Mouse (Mus musculus): ENCODE results near the gene Tmem211. TPM values are rescaled to one million over a fixed set of nuclear protein-coding genes. Genes with fewer than 3 reads are reported as not detected.
A peak's percentile ranks its signal among the peaks of the same experiment; 100 is the strongest.

Gene Tmem211
- total and polyA plus RNA-seq, 2 experiments from 2014 or later = 0.10 to 0.16 TPM

- H3K4me3 ChIP-seq (ENCODE audit: low read length) = no peak overlapping the region
- DNase-seq (ENCODE audit: low spot score) (no peak), ATAC-seq (no peak)
- 0 out of 2 replicates have a peak, but pooled peaks cover 4% of the 10 kb centered on the region for H3K4me1 ChIP-seq (ENCODE audit: insufficient read depth, low read length)
- no peak overlapping the region for H3K9ac ChIP-seq (replicated peaks; ENCODE audit: low read length)
- WGBS = 82% methylated on average over 10 of the region's 10 CpGs
- no peaks in the 10 kb centered on the region for H3K27me3 ChIP-seq (ENCODE audit: insufficient read depth, low read length)
- no peaks in the 10 kb centered on the region for H3K36me3 ChIP-seq (ENCODE audit: insufficient read depth, low read length)
- no peak for TF ChIP-seq CTCF (IDR thresholded peaks at IDR 0.05; ENCODE audit: low read depth)
- H3K9me3 ChIP-seq (ENCODE audit: low read length) = no peaks in the 10 kb centered on the region
- no peak overlapping the region for H3K4me2 ChIP-seq (ENCODE audit: low read depth, low read length)
- no peak overlapping the region for H3K27ac ChIP-seq
Measured at GRCm38 (mm10) chr5:113199772-113200134, 27.0 kb upstream of the Tmem211 start.

GRCm38 (mm10) chr5:113204193-113204592 is 22.5 kb upstream of the Tmem211 start:
- WGBS = 83% methylated on average over 9 of the region's 9 CpGs
- H3K4me2 ChIP-seq (ENCODE audit: low read depth, low read length) = no peak overlapping the region
- no peak for DNase-seq (ENCODE audit: low spot score)

GRCm38 (mm10) chr5:113206670-113207352 is 19.9 kb upstream of the Tmem211 start:
- H3K9ac ChIP-seq (replicated peaks; ENCODE audit: low read length) = no peak overlapping the region
- H3K4me2 ChIP-seq (ENCODE audit: low read depth, low read length) = no peak overlapping the region
- peaks cover 10% of the 10 kb centered on the region for H3K4me1 ChIP-seq (ENCODE audit: insufficient read depth, low read length)
- TF ChIP-seq CTCF (IDR thresholded peaks at IDR 0.05; ENCODE audit: low read depth) = no peak
- H3K27ac ChIP-seq = no peak overlapping the region
- DNase-seq (ENCODE audit: low spot score) (no peak), ATAC-seq (no peak)
- no peaks in the 10 kb centered on the region for H3K36me3 ChIP-seq (ENCODE audit: insufficient read depth, low read length)
- no peak overlapping the region for H3K4me3 ChIP-seq (ENCODE audit: low read length)
- H3K27me3 ChIP-seq (ENCODE audit: insufficient read depth, low read length) = no peaks in the 10 kb centered on the region
- WGBS = 56% methylated on average over 9 of the region's 9 CpGs
- no peaks in the 10 kb centered on the region for H3K9me3 ChIP-seq (ENCODE audit: low read length)

More at GRCm38 (mm10) chr5:113204193-113204592, 22.5 kb upstream of the Tmem211 start:
- H3K27ac ChIP-seq = no peak overlapping the region
- TF ChIP-seq CTCF (IDR thresholded peaks at IDR 0.05; ENCODE audit: low read depth) = no peak
- H3K9ac ChIP-seq (replicated peaks; ENCODE audit: low read length) = no peak overlapping the region
- no peaks in the 10 kb centered on the region for H3K27me3 ChIP-seq (ENCODE audit: insufficient read depth, low read length)
- H3K36me3 ChIP-seq (ENCODE audit: insufficient read depth, low read length) = no peaks in the 10 kb centered on the region
- peaks cover 4% of the 10 kb centered on the region; the same call in 1 of the 2 replicates for H3K4me1 ChIP-seq (ENCODE audit: insufficient read depth, low read length)
- no peak for ATAC-seq
- H3K9me3 ChIP-seq (ENCODE audit: low read length) = no peaks in the 10 kb centered on the region
- no peak overlapping the region for H3K4me3 ChIP-seq (ENCODE audit: low read length)

- ATAC-seq = no peak
- Histone ChIP-seq H3K4me1 (ENCODE audit: insufficient read depth, low read length) (peaks cover 10% of the 10 kb centered on the region), H3K9me3 (ENCODE audit: low read length) (no peaks in the 10 kb centered on the region), H3K27ac (0 out of 2 replicates have a peak overlapping the region, but pooled peaks have one; percentile 7), H3K4me2 (ENCODE audit: low read depth, low read length) (no peak overlapping the region), H3K27me3 (ENCODE audit: insufficient read depth, low read length) (no peaks in the 10 kb centered on the region), H3K9ac (replicated peaks; ENCODE audit: low read length) (no peak overlapping the region), H3K4me3 (ENCODE audit: low read length) (no peak overlapping the region), H3K36me3 (ENCODE audit: insufficient read depth, low read length) (no peaks in the 10 kb centered on the region)
- DNase-seq (ENCODE audit: low spot score) = no peak
- TF ChIP-seq CTCF (IDR thresholded peaks at IDR 0.05; ENCODE audit: low read depth) = no peak
- 36% methylated on average over 4 of the region's 4 CpGs for WGBS
Measured at GRCm38 (mm10) chr5:113208048-113208447, 18.7 kb upstream of the Tmem211 start.

- DNase-seq (ENCODE audit: low spot score) (peak; percentile 74), ATAC-seq (peak; percentile 85)
- H3K4me2 ChIP-seq (ENCODE audit: low read depth, low read length) = 0 out of 2 replicates have a peak overlapping the region, but pooled peaks have one; percentile 5
- no peaks in the 10 kb centered on the region for H3K27me3 ChIP-seq (ENCODE audit: insufficient read depth, low read length)
- no peak for TF ChIP-seq CTCF (IDR thresholded peaks at IDR 0.05; ENCODE audit: low read depth)
- H3K4me3 ChIP-seq (ENCODE audit: low read length) = no peak overlapping the region
- peak overlapping the region; percentile 17; the same call in 1 of the 2 replicates for H3K9ac ChIP-seq (replicated peaks; ENCODE audit: low read length)
- WGBS = 29% methylated on average over 11 of the region's 11 CpGs
- no peaks in the 10 kb centered on the region for H3K9me3 ChIP-seq (ENCODE audit: low read length)
- peaks cover 10% of the 10 kb centered on the region for H3K4me1 ChIP-seq (ENCODE audit: insufficient read depth, low read length)
- H3K27ac ChIP-seq = peak overlapping the region; percentile 64
- no peaks in the 10 kb centered on the region for H3K36me3 ChIP-seq (ENCODE audit: insufficient read depth, low read length)
Measured at GRCm38 (mm10) chr5:113208622-113209400, 17.9 kb upstream of the Tmem211 start.

GRCm38 (mm10) chr5:113209401-113209750 is 17.3 kb upstream of the Tmem211 start:
- no peaks in the 10 kb centered on the region for H3K9me3 ChIP-seq (ENCODE audit: low read length)
- 40% methylated on average over 11 of the region's 11 CpGs for WGBS

More at GRCm38 (mm10) chr5:113209401-113209750, 17.3 kb upstream of the Tmem211 start:
- H3K9ac ChIP-seq (replicated peaks; ENCODE audit: low read length) = peak overlapping the region; percentile 17; the same call in 1 of the 2 replicates
- peaks cover 10% of the 10 kb centered on the region for H3K4me1 ChIP-seq (ENCODE audit: insufficient read depth, low read length)
- H3K4me3 ChIP-seq (ENCODE audit: low read length) = no peak overlapping the region
- no peaks in the 10 kb centered on the region for H3K27me3 ChIP-seq (ENCODE audit: insufficient read depth, low read length)
- H3K36me3 ChIP-seq (ENCODE audit: insufficient read depth, low read length) = no peaks in the 10 kb centered on the region
- H3K4me2 ChIP-seq (ENCODE audit: low read depth, low read length) = 0 out of 2 replicates have a peak overlapping the region, but pooled peaks have one; percentile 5
- no peak for TF ChIP-seq CTCF (IDR thresholded peaks at IDR 0.05; ENCODE audit: low read depth)
- peak overlapping the region; percentile 64 for H3K27ac ChIP-seq
- ATAC-seq (peak; percentile 11; the same call in 1 of the 2 replicates), DNase-seq (ENCODE audit: low spot score) (no peak)

Data from hindbrain, postnatal 0 days (tissue).